Mouse (Mus musculus) kidney, embryonic 15.5 days (tissue): ENCODE measurements around the gene Defb39. TPM values are rescaled to one million over a fixed set of nuclear protein-coding genes. Genes with fewer than 3 reads are reported as not detected.

Experiments
- ATAC-seq: fragments of 200-750 bp; cut with Nextera tagmentation; replicated peaks from 2 replicates; pipeline ENCODE4 v1.8.0; 2017; ENCODE audit warnings: moderate TSS enrichment; ENCODE audit not compliant: low FRiP score
- H3K27ac ChIP-seq: fragments of 300-500 bp; sonication (generic); 2 replicates; pipeline ENCODE4 v1.5.1; 2015; ENCODE audit warnings: mild to moderate bottlenecking, inconsistent platforms
- H3K27me3 ChIP-seq: fragments of 300-500 bp; sonication (generic); 2 replicates; pipeline ENCODE4 v1.6.1; 2015; ENCODE audit warnings: inconsistent platforms
- H3K36me3 ChIP-seq: fragments of 300-500 bp; sonication (generic); 2 replicates; pipeline ENCODE4 v1.6.1; 2015; ENCODE audit warnings: inconsistent platforms
- H3K4me1 ChIP-seq: fragments of 300-500 bp; sonication (generic); 2 replicates; pipeline ENCODE4 v1.6.1; 2015; ENCODE audit warnings: inconsistent platforms
- H3K4me2 ChIP-seq: fragments of 300-500 bp; sonication (generic); 2 replicates; pipeline ENCODE4 v1.6.1; 2015; ENCODE audit warnings: moderate library complexity, mild to moderate bottlenecking, inconsistent platforms
- H3K4me3 ChIP-seq: fragments of 300-500 bp; sonication (generic); replicated peaks from 2 replicates; pipeline ENCODE4 v1.5.1; 2015; ENCODE audit warnings: mild to moderate bottlenecking, inconsistent platforms
- H3K9ac ChIP-seq: fragments of 300-500 bp; sonication (generic); 2 replicates; pipeline ENCODE4 v1.6.1; 2015; ENCODE audit warnings: mild to moderate bottlenecking, inconsistent platforms
- H3K9me3 ChIP-seq: fragments of 300-500 bp; sonication (generic); replicated peaks from 2 replicates; pipeline ENCODE4 v1.6.1; 2016; ENCODE audit warnings: inconsistent platforms
- WGBS: fragments of 180-500 bp; shearing (Covaris S2); methylation state at CpG from one replicate; pipeline ENCODE4 v1.1.7; 2015; ENCODE audit warnings: mixed read lengths; 5-methylcytosine and 5-hydroxymethylcytosine counted together
- polyA plus RNA-seq: library from polyadenylated mRNA; unstranded; fragments of >200 nt; fragmentation: Nextera tagmentation; extraction: Ambion mirVana; gene quantifications from 2 replicates; pipeline ENCODE4 v1.2.1, GENCODE M21; 2015

The Defb39 gene
- polyA plus RNA-seq = not detected in 2 replicates

DNA sequence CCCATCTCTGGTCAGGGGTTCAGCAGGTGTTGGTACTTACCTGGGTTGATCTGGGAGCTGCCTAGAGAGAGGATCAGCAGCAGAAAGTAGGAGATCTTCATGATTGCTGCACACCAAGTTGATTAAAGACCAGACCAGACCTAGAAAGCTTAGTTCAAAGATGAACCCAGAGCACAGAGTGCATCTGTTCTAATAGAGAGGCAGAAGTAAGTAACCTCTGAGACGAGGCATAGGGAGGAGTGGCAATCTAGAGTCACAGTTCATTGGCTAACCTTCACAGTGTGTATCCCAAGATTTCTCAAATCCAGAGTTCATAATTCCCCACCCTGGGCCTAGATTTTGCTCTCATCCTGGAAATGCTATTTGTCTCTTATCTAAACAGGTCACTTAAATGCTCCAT, at the start of gene Defb39:
Defb39 (minus strand) TSS at position 101 of the 400 bp plus-strand sequence.
- Histone ChIP-seq H3K9me3 (0 out of 2 replicates have a peak, but pooled peaks cover 2% of the 10 kb centered on the region), H3K27ac (no peak within 1 kb of the TSS), H3K4me2 (no peak within 1 kb of the TSS), H3K4me3 (no peak within 1 kb of the TSS), H3K36me3 (no peaks in the 10 kb centered on the region), H3K27me3 (no peaks in the 10 kb centered on the region), H3K9ac (no peak within 1 kb of the TSS), H3K4me1 (no peaks in the 10 kb centered on the region)
- ATAC-seq = no peak
- WGBS = 90% methylated on average over 1 of the region's 1 CpGs

GRCm38 (mm10) chr8:19066013-19066412, 1.4 kb upstream of the Defb39 start:
- ATAC-seq = no peak
- Histone ChIP-seq H3K4me3 (no peak overlapping the region), H3K27me3 (no peaks in the 10 kb centered on the region), H3K9ac (no peak overlapping the region), H3K9me3 (0 out of 2 replicates have a peak, but pooled peaks cover 2% of the 10 kb centered on the region), H3K36me3 (no peaks in the 10 kb centered on the region), H3K4me2 (no peak overlapping the region), H3K27ac (no peak overlapping the region), H3K4me1 (no peaks in the 10 kb centered on the region)
- 75% methylated on average over 2 of the region's 2 CpGs for WGBS

GRCm38 (mm10) chr8:19062891-19063290, 1.7 kb downstream of the Defb39 start:
- Histone ChIP-seq H3K4me3 (no peak overlapping the region), H3K27ac (no peak overlapping the region), H3K4me1 (no peaks in the 10 kb centered on the region), H3K36me3 (no peaks in the 10 kb centered on the region), H3K4me2 (no peak overlapping the region), H3K9me3 (0 out of 2 replicates have a peak, but pooled peaks cover 2% of the 10 kb centered on the region), H3K27me3 (no peaks in the 10 kb centered on the region), H3K9ac (no peak overlapping the region)
- ATAC-seq = no peak

DNA sequence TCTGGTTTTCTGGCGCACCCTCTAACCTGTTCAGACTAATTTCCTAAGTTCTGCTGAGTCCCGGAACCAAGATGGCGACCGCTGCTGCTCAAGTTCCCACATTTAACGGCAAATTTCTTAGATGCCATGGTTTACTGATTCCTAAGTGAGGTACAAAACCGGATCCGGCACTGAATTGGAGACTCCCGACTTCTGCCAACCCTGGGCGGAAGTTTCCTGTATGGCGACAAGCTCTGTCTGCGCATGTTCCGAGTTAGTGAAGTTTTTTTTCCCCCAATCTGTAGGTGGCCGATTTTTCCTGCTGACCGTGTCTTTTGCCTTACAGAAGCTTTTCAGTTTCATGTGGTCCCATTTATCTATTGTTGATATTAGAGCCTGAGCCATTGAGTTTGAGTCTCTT, 19.4 kb downstream of the Defb39 start:
- Histone ChIP-seq H3K4me2 (no peak overlapping the region), H3K27me3 (no peaks in the 10 kb centered on the region), H3K9me3 (0 out of 2 replicates have a peak, but pooled peaks cover 2% of the 10 kb centered on the region), H3K4me1 (no peaks in the 10 kb centered on the region), H3K27ac (no peak overlapping the region), H3K4me3 (no peak overlapping the region), H3K36me3 (no peaks in the 10 kb centered on the region), H3K9ac (no peak overlapping the region)
- 93% methylated on average over 14 of the region's 14 CpGs for WGBS
- ATAC-seq = no peak

- Histone ChIP-seq H3K4me2 (no peak within 1 kb of the TSS), H3K36me3 (no peaks in the 10 kb centered on the region), H3K4me1 (no peaks in the 10 kb centered on the region), H3K4me3 (no peak within 1 kb of the TSS), H3K27me3 (no peaks in the 10 kb centered on the region), H3K27ac (no peak within 1 kb of the TSS), H3K9me3 (no peaks in the 10 kb centered on the region), H3K9ac (no peak within 1 kb of the TSS)
- ATAC-seq = no peak
- 94% methylated on average over 1 of the region's 1 CpGs for WGBS
Observed at GRCm38 (mm10) chr8:19026466-19026865, 38.1 kb downstream of the Defb39 start, which contains the start of gene Defb38. Gene Defb38 (minus strand): TSS chr8:19026566.

Other genes starting within 250 kb of the Defb39 start
- not detected in 2 replicates for gene Defb40, start 86.6 kb downstream of the Defb39 start, polyA plus RNA-seq
- not detected in 2 replicates for gene Defb37, start 73.8 kb downstream of the Defb39 start, polyA plus RNA-seq
- gene Defb38, start 38.2 kb downstream of the Defb39 start, polyA plus RNA-seq = not detected in 2 replicates
- gene Defb12, start 50.0 kb upstream of the Defb39 start, polyA plus RNA-seq = 0.17 TPM in 1 of 2 replicates, not detected in the other
- not detected in 2 replicates for gene Defb34, start 58.9 kb upstream of the Defb39 start, polyA plus RNA-seq
- 0.24 TPM in 1 of 2 replicates, not detected in the other for gene Gm45826, start 76.0 kb upstream of the Defb39 start, polyA plus RNA-seq
- gene Defb14, start 129.5 kb upstream of the Defb39 start, polyA plus RNA-seq = not detected in 2 replicates
- gene Defb4, start 133.9 kb upstream of the Defb39 start, polyA plus RNA-seq = not detected in 2 replicates
- not detected in 2 replicates for gene Defb6, start 160.7 kb upstream of the Defb39 start, polyA plus RNA-seq
- not detected in 2 replicates for gene Defb46, start 175.1 kb upstream of the Defb39 start, polyA plus RNA-seq
- gene Defb5, start 182.8 kb upstream of the Defb39 start, polyA plus RNA-seq = not detected in 2 replicates
- not detected in 2 replicates for gene Defb3, start 228.6 kb upstream of the Defb39 start, polyA plus RNA-seq